Mouse (Mus musculus): ENCODE measurements around the gene Ptgir. TPM values are rescaled to one million over a fixed set of nuclear protein-coding genes. Genes with fewer than 3 reads are reported as not detected.

Ptgir gene
- total and polyA plus RNA-seq, 2 experiments from 2014 or later: 0.11 TPM

DNA sequence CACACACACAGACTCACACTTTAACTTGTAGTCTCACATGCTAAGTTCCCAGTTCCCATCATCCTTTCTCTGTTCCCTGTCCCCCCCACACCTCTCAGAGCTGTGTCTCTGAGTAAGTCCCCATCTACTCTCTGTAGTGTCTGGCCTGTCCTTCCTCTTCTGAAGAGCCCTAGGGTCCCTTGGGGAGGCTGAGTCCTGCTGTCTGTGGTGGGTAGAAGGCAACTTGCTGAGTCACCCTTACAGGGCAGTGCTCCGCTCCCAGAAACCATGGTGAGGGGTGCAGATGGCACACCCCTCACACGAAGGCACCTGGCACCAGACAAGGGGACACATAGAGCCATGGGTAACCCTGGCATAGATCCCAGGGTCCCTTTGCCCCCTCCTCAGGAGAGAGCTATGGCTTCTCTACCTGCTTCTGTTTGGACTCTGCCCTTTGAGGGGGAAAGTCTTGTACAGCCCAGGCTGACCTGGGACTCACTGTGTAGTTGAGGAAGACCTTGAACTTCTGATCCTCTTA lies 2.8 kb upstream of the Ptgir start:
- Histone ChIP-seq H3K9ac (replicated peaks; ENCODE audit: low read length, poor library complexity, severe bottlenecking) (no peak overlapping the region), H3K4me2 (ENCODE audit: low read depth, low read length, poor library complexity, severe bottlenecking) (no peak overlapping the region), H3K4me3 (ENCODE audit: low read depth, low read length) (no peak overlapping the region), H3K36me3 (ENCODE audit: insufficient read depth, low read length) (no peaks in the 10 kb centered on the region), H3K9me3 (ENCODE audit: low read length) (no peaks in the 10 kb centered on the region), H3K27ac (ENCODE audit: low read depth, low read length) (no peak overlapping the region), H3K4me1 (ENCODE audit: insufficient read depth, low read length) (no peaks in the 10 kb centered on the region), H3K27me3 (ENCODE audit: insufficient read depth, low read length) (no peaks in the 10 kb centered on the region)
- TF ChIP-seq CTCF (IDR thresholded peaks at IDR 0.05): no peak
- DNase-seq (ENCODE audit: low spot score) (no peak), ATAC-seq (ENCODE audit: low FRiP score) (no peak)
- WGBS: 67% methylated on average over 2 of the region's 2 CpGs

DNA sequence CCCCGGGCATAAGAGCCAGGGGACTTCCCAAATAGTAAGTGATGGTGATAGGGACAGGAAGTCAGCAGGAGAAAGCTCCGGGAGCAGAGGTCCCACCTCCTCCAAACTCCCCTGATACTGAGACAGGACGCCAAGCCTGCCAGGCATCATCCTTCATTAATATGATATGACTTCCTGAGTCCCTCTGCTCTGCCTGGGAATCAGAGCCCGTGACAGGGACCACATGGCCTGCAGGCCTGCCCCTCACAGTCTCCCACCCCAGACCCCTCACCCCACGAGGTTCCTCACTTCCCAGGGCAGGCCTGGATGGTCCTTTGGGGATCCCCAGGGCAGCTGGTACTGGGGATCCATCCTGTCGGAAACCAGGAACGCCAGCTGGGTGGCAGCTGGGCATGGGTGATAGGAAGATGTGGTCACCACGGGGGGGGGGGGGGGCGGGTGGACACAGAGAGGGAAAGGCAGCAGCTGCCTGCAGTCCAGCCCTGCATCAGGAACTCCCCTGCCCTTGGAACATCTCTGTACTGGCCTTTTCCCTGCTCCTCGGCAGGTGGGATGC lies 2.1 kb upstream of the Ptgir start:
- 64% methylated on average over 7 of the region's 10 CpGs for WGBS
- Histone ChIP-seq H3K4me2 (ENCODE audit: low read depth, low read length, poor library complexity, severe bottlenecking) (no peak overlapping the region), H3K36me3 (ENCODE audit: insufficient read depth, low read length) (no peaks in the 10 kb centered on the region), H3K4me1 (ENCODE audit: insufficient read depth, low read length) (no peaks in the 10 kb centered on the region), H3K27ac (ENCODE audit: low read depth, low read length) (no peak overlapping the region), H3K27me3 (ENCODE audit: insufficient read depth, low read length) (no peaks in the 10 kb centered on the region), H3K9ac (replicated peaks; ENCODE audit: low read length, poor library complexity, severe bottlenecking) (no peak overlapping the region), H3K4me3 (ENCODE audit: low read depth, low read length) (no peak overlapping the region), H3K9me3 (ENCODE audit: low read length) (no peaks in the 10 kb centered on the region)
- DNase-seq (ENCODE audit: low spot score) (no peak), ATAC-seq (ENCODE audit: low FRiP score) (no peak)
- TF ChIP-seq CTCF (IDR thresholded peaks at IDR 0.05): no peak

DNA sequence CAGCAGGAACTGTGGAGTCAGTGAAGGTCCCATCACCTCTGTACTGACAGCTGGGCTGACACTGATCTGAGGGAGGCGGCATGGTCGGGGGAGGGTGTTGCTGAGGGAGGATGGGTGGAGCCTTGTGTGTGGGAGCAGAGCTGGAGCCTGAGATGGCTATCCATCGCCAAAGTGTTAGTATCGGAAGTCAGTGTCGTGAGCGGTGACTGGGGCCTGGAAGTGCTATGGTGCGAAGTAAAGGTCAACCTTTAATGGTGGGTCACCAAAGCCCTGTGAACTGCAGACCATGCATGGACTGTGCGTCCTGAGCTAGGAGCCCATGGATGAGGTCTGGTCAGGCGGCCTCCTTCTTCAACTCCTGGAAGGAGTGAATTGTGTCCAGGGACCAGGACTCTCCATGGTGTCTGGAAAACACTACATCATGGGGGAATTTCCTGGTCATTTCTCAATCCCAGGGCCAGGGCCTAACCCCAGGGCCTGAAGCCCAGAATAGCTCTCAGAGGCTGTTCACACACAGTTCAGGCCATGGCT lies 734 bp upstream of the Ptgir start:
- no peak for TF ChIP-seq CTCF (IDR thresholded peaks at IDR 0.05)
- H3K4me3 ChIP-seq (ENCODE audit: low read depth, low read length): no peak overlapping the region
- no peak for ATAC-seq (ENCODE audit: low FRiP score)
- H3K27me3 ChIP-seq (ENCODE audit: insufficient read depth, low read length): no peaks in the 10 kb centered on the region
- no peak for DNase-seq (ENCODE audit: low spot score)
- H3K4me2 ChIP-seq (ENCODE audit: low read depth, low read length, poor library complexity, severe bottlenecking): no peak overlapping the region
- no peak overlapping the region for H3K27ac ChIP-seq (ENCODE audit: low read depth, low read length)
- H3K9me3 ChIP-seq (ENCODE audit: low read length): no peaks in the 10 kb centered on the region
- H3K4me1 ChIP-seq (ENCODE audit: insufficient read depth, low read length): no peaks in the 10 kb centered on the region
- H3K9ac ChIP-seq (replicated peaks; ENCODE audit: low read length, poor library complexity, severe bottlenecking): no peak overlapping the region
- H3K36me3 ChIP-seq (ENCODE audit: insufficient read depth, low read length): no peaks in the 10 kb centered on the region
- WGBS: 69% methylated on average over 9 of the region's 9 CpGs

DNA sequence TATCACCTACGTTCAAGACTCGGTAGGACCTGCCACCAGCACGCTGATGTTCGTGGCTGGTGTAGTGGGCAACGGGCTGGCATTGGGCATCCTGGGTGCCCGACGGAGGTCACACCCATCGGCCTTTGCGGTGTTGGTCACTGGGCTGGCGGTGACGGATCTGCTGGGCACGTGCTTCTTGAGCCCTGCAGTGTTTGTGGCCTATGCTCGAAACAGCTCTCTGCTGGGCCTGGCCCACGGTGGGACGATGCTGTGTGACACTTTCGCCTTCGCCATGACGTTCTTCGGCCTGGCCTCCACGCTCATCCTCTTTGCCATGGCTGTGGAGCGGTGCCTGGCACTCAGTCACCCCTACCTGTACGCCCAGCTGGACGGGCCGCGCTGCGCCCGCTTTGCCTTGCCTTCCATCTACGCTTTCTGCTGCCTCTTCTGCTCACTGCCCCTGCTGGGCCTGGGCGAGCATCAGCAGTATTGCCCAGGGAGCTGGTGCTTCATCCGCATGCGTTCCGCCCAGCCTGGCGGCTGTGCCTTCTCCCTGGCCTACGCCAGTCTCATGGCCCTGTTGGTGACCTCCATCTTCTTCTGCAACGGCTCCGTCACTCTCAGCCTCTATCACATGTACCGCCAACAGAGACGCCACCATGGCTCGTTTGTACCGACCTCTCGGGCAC lies 734 bp downstream of the Ptgir start:
- 95% methylated on average over 41 of the region's 41 CpGs for WGBS
- ATAC-seq (ENCODE audit: low FRiP score): no peak

DNA sequence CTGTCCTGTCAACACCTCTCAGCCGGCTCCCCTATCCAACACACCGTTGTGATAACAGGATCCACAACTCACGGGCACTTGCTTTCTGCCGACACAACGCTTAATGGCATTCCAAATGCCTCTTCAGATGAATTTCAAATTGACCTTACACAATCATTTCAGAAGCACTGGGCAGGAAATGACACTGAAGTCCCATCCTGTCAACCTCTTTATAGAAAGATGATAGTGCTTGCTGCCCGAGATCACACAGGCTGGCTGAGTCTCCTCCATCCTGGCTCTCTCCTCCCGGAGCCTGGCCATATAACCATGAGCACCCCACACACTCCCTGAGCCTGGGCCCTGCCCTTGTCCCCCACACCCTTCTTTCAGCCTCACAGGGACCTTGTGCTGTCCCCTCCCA lies 1.6 kb downstream of the Ptgir start:
- DNase-seq (ENCODE audit: low spot score) (no peak), ATAC-seq (ENCODE audit: low FRiP score) (no peak)
- Histone ChIP-seq H3K27me3 (ENCODE audit: insufficient read depth, low read length) (no peaks in the 10 kb centered on the region), H3K9ac (replicated peaks; ENCODE audit: low read length, poor library complexity, severe bottlenecking) (no peak overlapping the region), H3K27ac (ENCODE audit: low read depth, low read length) (no peak overlapping the region), H3K4me3 (ENCODE audit: low read depth, low read length) (no peak overlapping the region), H3K9me3 (ENCODE audit: low read length) (no peaks in the 10 kb centered on the region), H3K36me3 (ENCODE audit: insufficient read depth, low read length) (no peaks in the 10 kb centered on the region), H3K4me2 (ENCODE audit: low read depth, low read length, poor library complexity, severe bottlenecking) (no peak overlapping the region), H3K4me1 (ENCODE audit: insufficient read depth, low read length) (no peaks in the 10 kb centered on the region)
- 78% methylated on average over 7 of the region's 7 CpGs for whole genome bisulfite sequencing
- no peak for TF ChIP-seq CTCF (IDR thresholded peaks at IDR 0.05)

More for the DNA sequence above, 734 bp downstream of the Ptgir start:
- H3K9ac ChIP-seq (replicated peaks; ENCODE audit: low read length, poor library complexity, severe bottlenecking): no peak overlapping the region
- H3K4me1 ChIP-seq (ENCODE audit: insufficient read depth, low read length): no peaks in the 10 kb centered on the region
- no peak overlapping the region for H3K4me3 ChIP-seq (ENCODE audit: low read depth, low read length)
- H3K27me3 ChIP-seq (ENCODE audit: insufficient read depth, low read length): no peaks in the 10 kb centered on the region
- no peaks in the 10 kb centered on the region for H3K9me3 ChIP-seq (ENCODE audit: low read length)
- TF ChIP-seq CTCF (IDR thresholded peaks at IDR 0.05): no peak
- no peak overlapping the region for H3K4me2 ChIP-seq (ENCODE audit: low read depth, low read length, poor library complexity, severe bottlenecking)
- H3K36me3 ChIP-seq (ENCODE audit: insufficient read depth, low read length): no peaks in the 10 kb centered on the region
- no peak overlapping the region for H3K27ac ChIP-seq (ENCODE audit: low read depth, low read length)
- DNase-seq (ENCODE audit: low spot score): no peak

DNA sequence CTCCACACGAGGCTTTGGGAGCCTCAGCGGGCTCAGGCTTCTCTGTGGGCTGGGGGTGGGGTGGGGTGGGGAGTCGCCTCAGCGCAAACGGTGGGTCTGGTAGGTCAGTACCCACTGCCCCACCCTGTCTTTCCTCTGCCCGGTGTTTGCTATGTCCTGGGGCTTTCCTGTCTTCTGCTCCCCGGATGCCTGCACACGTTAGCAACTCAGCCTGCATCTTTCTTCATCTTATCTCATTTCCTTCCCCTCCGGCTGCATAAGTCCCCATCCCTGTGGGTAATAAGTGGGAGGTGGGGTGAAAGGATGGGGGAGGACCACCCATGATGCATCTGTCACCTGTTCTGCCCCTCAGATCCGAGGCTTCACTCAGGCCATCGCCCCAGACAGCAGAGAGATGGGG lies 2.1 kb downstream of the Ptgir start:
- Histone ChIP-seq H3K36me3 (ENCODE audit: insufficient read depth, low read length) (no peaks in the 10 kb centered on the region), H3K9me3 (ENCODE audit: low read length) (no peaks in the 10 kb centered on the region), H3K4me2 (ENCODE audit: low read depth, low read length, poor library complexity, severe bottlenecking) (no peak overlapping the region), H3K27me3 (ENCODE audit: insufficient read depth, low read length) (no peaks in the 10 kb centered on the region), H3K27ac (ENCODE audit: low read depth, low read length) (no peak overlapping the region), H3K9ac (replicated peaks; ENCODE audit: low read length, poor library complexity, severe bottlenecking) (no peak overlapping the region), H3K4me3 (ENCODE audit: low read depth, low read length) (no peak overlapping the region), H3K4me1 (ENCODE audit: insufficient read depth, low read length) (no peaks in the 10 kb centered on the region)
- ATAC-seq (ENCODE audit: low FRiP score): no peak
- no peak for TF ChIP-seq CTCF (IDR thresholded peaks at IDR 0.05)
- no peak for DNase-seq (ENCODE audit: low spot score)
- WGBS: 49% methylated on average over 11 of the region's 11 CpGs

Measured in midbrain, postnatal 0 days (tissue).